Mouse (Mus musculus): Measurements from ENCODE around the gene Pxn.

GRCm38 (mm10) chr5:115524471-115524870, 18.0 kb downstream of the Pxn start:
- no peak for TF ChIP-seq CTCF (IDR thresholded peaks at IDR 0.05)
- TF ChIP-seq EP300 (IDR thresholded peaks at IDR 0.05), result no peak

Measured in lung, postnatal 0 days (tissue).